Mouse (Mus musculus) hindbrain, embryonic 11.5 days (tissue): ENCODE results near the gene Sit1. TPM values are rescaled to one million over a fixed set of nuclear protein-coding genes. Genes with fewer than 3 reads are reported as not detected.

ENCODE experiments used
- ATAC-seq: fragments of 200-750 bp; cut with Nextera tagmentation; 2 replicates; pipeline ENCODE4 v1.8.0; 2017; ENCODE audit warnings: mild to moderate bottlenecking, moderate TSS enrichment, moderate library complexity; ENCODE audit not compliant: low FRiP score
- DNase-seq: peaks from one replicate; pipeline ENCODE4 v3.0.0-alpha.2; 2015; ENCODE audit warnings: low spot score
- H3K27ac ChIP-seq: fragments of 300-500 bp; sonication (generic); 2 replicates; pipeline ENCODE4 v1.5.1; 2014; ENCODE audit warnings: mild to moderate bottlenecking, low read depth, low read length
- H3K27me3 ChIP-seq: fragments of 300-500 bp; sonication (generic); 2 replicates; pipeline ENCODE4 v1.6.1; 2014; ENCODE audit warnings: mild to moderate bottlenecking, low read length, moderate library complexity, mixed read lengths; ENCODE audit not compliant: control insufficient read depth, insufficient read depth
- H3K36me3 ChIP-seq: fragments of 300-500 bp; sonication (generic); 2 replicates; pipeline ENCODE4 v1.6.1; 2014; ENCODE audit warnings: mild to moderate bottlenecking, low read length, moderate library complexity, mixed read lengths; ENCODE audit not compliant: control insufficient read depth, insufficient read depth
- H3K4me1 ChIP-seq: fragments of 300-500 bp; sonication (generic); replicated peaks from 2 replicates; pipeline ENCODE4 v1.6.1; 2014; ENCODE audit warnings: low read length, mixed read lengths; ENCODE audit not compliant: control insufficient read depth, insufficient read depth
- H3K4me2 ChIP-seq: fragments of 300-500 bp; sonication (generic); replicated peaks from 2 replicates; pipeline ENCODE4 v1.6.1; 2014; ENCODE audit warnings: mild to moderate bottlenecking, low read depth, low read length
- H3K4me3 ChIP-seq: fragments of 300-500 bp; sonication (generic); 2 replicates; pipeline ENCODE4 v1.5.1; 2014; ENCODE audit warnings: low read depth, low read length
- H3K9ac ChIP-seq: fragments of 300-500 bp; sonication (generic); 2 replicates; pipeline ENCODE4 v1.6.1; 2014; ENCODE audit warnings: low read depth, low read length
- H3K9me3 ChIP-seq: fragments of 300-500 bp; sonication (generic); 2 replicates; pipeline ENCODE4 v1.6.1; 2016; ENCODE audit warnings: low read length; ENCODE audit not compliant: control insufficient read depth
- WGBS: fragments of 180-500 bp; shearing (Covaris S2); extraction: QIAGEN DNeasy Blood & Tissue Kit; methylation state at CpG from one replicate; pipeline ENCODE4 v1.1.7; 2014; 5-methylcytosine and 5-hydroxymethylcytosine counted together
- polyA plus RNA-seq: library from polyadenylated mRNA; unstranded; fragments of >200 nt; fragmentation: Nextera tagmentation; extraction: Ambion mirVana; gene quantifications from 2 replicates; pipeline ENCODE4 v1.2.1, GENCODE M21; 2014

Gene Sit1
- polyA plus RNA-seq, 1 experiment from 2014 or later, result not detected

DNA sequence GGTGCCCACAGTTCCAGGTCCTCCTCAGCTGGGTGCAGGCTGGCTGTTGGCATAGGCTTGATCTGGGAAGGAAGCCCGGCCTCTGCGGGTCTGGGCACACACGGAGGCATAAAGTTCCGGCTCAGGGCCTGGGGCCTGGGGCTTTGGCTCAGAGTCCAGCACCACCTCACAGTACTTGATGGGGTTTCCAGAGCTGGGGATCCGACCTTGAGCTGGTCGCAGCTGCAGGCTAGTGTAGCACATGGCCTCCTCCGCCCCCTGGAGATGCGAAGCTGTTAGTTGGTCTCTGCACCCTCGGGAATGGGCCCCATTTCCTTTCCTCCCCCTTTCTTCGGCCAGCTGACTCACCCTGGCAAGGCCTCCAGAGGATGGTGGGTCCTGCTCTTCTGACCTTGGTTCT lies 943 bp downstream of the Sit1 start:
- ATAC-seq (no peak), DNase-seq (no peak)
- WGBS, result 70% methylated on average over 10 of the region's 10 CpGs
- Histone ChIP-seq H3K4me2 (no peak overlapping the region), H3K27me3 (no peaks in the 10 kb centered on the region), H3K27ac (no peak overlapping the region), H3K9me3 (no peaks in the 10 kb centered on the region), H3K9ac (no peak overlapping the region), H3K4me3 (no peak overlapping the region), H3K4me1 (peaks cover 3% of the 10 kb centered on the region; the same call in 1 of the 2 replicates), H3K36me3 (no peaks in the 10 kb centered on the region)

DNA sequence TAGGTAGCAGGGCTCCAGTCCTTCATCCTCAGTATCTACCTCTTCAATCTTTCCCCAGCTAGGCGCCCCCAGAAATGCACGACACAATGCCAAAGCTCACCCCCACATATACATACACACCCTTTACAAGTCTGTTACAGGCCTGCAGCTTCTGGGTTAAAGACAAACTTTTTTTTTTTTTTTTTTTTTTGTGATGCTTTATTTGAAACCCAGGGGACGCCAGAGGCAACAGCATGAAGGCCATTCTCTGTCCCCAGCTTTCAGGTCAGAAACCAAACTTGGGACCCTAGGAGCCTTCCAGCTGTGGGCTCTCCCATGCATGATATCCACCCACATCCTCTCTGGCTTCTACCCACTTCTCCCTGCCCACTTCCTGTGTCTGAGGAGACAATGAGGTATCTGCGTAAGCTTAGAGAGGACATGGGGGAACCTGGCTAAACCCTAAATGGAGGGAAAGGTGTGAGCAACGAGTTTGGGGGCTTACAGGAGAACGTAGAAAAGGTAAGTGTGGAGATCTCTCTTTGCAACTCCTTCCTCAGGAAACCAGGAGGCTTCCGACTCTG lies 1.6 kb downstream of the Sit1 start:
- WGBS, result 77% methylated on average over 7 of the region's 7 CpGs
- H3K9me3 ChIP-seq, result no peaks in the 10 kb centered on the region
- DNase-seq (no peak), ATAC-seq (no peak)
- H3K27ac ChIP-seq, result no peak overlapping the region
- no peak overlapping the region for H3K4me2 ChIP-seq
- no peaks in the 10 kb centered on the region for H3K36me3 ChIP-seq
- no peak overlapping the region for H3K9ac ChIP-seq
- no peak overlapping the region for H3K4me3 ChIP-seq
- no peaks in the 10 kb centered on the region for H3K27me3 ChIP-seq
- peaks cover 3% of the 10 kb centered on the region; the same call in 1 of the 2 replicates for H3K4me1 ChIP-seq

DNA sequence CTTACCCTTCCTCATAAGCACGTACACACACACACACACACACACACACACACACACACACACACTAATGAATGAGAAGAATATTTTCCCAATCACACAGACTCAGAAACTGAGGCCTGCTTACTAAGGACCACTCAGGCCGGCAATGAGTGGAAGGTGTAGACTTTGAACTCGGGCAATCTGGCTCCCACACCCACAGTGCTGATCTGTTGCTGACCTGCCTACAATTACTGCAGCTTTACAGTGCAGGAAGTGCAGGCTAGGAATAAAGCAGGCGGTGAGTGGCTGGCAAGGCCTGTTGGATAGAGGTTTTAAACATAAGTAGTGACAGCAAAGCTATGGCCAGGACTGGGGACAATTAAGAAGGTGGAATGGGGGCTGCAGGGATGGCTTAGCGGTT lies 2.5 kb downstream of the Sit1 start:
- H3K9ac ChIP-seq, result no peak overlapping the region
- H3K4me1 ChIP-seq, result peaks cover 3% of the 10 kb centered on the region; the same call in 1 of the 2 replicates
- whole genome bisulfite sequencing, result 79% methylated on average over 5 of the region's 5 CpGs
- no peak overlapping the region for H3K27ac ChIP-seq
- DNase-seq (no peak), ATAC-seq (no peak)
- H3K9me3 ChIP-seq, result no peaks in the 10 kb centered on the region
- H3K4me3 ChIP-seq, result no peak overlapping the region
- H3K36me3 ChIP-seq, result no peaks in the 10 kb centered on the region
- H3K4me2 ChIP-seq, result no peak overlapping the region
- no peaks in the 10 kb centered on the region for H3K27me3 ChIP-seq

DNA sequence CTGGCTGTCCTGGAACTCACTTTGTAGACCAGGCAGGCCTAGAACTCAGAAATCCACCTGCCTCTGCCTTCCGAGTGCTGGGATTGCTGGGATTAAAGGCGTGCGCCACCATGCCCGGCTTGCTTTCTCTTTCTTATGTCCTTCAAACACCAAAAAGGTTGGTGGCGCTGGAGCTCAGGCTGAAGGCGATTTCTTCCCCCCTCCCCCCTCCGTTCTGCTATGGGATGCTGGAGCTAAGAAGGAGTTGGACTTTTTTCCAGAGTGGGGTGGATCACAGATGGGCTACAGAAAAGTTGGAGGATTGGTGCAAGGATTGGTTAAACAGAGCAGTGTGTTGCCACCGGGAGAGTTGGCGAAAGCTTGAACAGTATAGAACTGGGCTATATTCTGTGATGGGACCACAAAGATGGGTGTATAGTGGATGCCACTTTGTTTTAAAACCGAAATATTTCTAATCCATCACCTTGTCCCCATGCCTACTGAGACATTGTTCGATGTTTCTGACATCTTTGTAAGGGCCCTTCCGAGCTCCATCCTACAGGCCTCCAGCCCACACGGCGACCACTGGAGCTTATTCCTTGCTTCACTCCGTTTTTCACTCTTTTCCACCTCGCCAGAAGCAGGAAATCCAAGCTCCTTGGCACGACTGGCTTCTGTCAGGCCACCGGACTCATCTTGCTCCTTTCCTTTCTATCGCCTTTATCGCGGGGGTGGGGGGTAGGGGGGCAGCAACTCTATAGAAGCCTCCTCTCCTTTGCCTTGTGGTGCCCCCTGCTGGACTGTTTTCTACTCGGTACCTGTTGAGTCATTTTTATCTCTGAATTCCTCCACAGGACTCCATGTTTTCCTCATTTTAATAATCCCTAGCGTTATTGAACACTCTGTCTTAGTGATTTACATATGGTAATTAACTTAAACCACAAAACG lies 4.4 kb downstream of the Sit1 start:
- DNase-seq, result peak; percentile 81
- Histone ChIP-seq H3K9ac (no peak overlapping the region), H3K27ac (no peak overlapping the region), H3K4me3 (no peak overlapping the region), H3K27me3 (no peaks in the 10 kb centered on the region), H3K9me3 (no peaks in the 10 kb centered on the region), H3K36me3 (no peaks in the 10 kb centered on the region), H3K4me1 (peaks cover 3% of the 10 kb centered on the region; the same call in 1 of the 2 replicates), H3K4me2 (no peak overlapping the region)
- WGBS, result 47% methylated on average over 24 of the region's 24 CpGs
- ATAC-seq, result no peak

DNA sequence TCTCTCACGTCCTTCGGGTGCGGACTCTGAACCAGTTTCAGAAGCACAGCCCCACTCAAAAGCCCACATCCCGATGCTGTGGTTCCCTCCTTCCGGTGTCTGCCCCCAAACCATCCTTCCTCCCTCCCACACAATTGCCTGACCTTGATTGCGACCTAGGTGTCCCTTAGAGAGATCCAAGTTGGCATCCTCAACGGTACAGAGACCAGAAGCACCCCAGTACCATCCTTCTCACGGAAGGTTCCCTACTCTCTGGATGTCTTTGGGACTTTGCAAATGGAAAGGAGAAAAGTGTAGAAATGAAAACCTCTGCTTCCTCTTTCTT lies 5.0 kb downstream of the Sit1 start:
- H3K9me3 ChIP-seq, result no peaks in the 10 kb centered on the region
- peaks cover 3% of the 10 kb centered on the region; the same call in 1 of the 2 replicates for H3K4me1 ChIP-seq
- H3K4me2 ChIP-seq, result peak overlapping the region; percentile 29
- H3K27ac ChIP-seq, result no peak overlapping the region
- no peak for DNase-seq
- WGBS, result 50% methylated on average over 8 of the region's 8 CpGs
- H3K4me3 ChIP-seq, result peak overlapping the region; percentile 22; the same call in 1 of the 2 replicates
- 0 out of 2 replicates have a peak overlapping the region, but pooled peaks have one; percentile 25 for H3K9ac ChIP-seq
- 0 out of 2 replicates have a peak, but pooled peaks have one; percentile 33 for ATAC-seq
- H3K27me3 ChIP-seq, result no peaks in the 10 kb centered on the region
- no peaks in the 10 kb centered on the region for H3K36me3 ChIP-seq

DNA sequence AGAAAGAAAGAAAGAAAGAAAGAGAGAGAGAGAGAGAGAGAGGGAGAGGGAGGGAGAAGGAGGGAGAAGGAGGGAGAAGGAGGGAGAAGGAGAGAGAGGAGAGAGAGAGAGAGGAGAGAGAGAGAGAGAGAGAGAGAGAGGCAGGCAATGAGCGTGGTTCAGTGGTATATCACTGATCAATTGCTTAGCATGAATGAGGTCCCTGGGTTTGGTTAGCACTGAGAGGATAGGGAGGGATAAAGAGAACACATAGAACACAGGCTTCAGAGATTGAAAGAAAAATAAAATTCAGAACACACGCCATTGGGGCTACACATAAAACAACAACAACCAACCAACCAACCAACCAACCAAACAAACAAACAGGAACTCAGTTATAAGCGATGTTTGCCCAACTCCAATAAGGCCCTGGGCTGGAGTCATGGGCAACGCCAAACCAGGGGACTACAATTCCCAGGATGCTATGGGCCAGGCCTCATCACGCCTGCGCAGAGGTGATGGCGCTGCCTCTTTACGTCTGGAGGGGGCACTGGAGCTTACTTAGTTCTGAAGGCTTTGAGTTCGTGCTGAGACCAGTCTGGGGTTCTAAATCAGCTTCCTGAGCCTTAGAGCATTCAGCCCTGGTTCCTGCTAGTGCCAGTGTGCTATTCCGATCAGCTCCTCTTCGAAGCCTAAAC lies 5.5 kb downstream of the Sit1 start:
- peak; percentile 93 for DNase-seq
- H3K27ac ChIP-seq, result no peak overlapping the region
- H3K27me3 ChIP-seq, result no peaks in the 10 kb centered on the region
- H3K36me3 ChIP-seq, result no peaks in the 10 kb centered on the region
- H3K9ac ChIP-seq, result 0 out of 2 replicates have a peak overlapping the region, but pooled peaks have one; percentile 25
- 18% methylated on average over 11 of the region's 11 CpGs for WGBS
- H3K4me3 ChIP-seq, result peak overlapping the region; percentile 22; the same call in 1 of the 2 replicates
- peak; percentile 90 for ATAC-seq
- H3K4me1 ChIP-seq, result peaks cover 3% of the 10 kb centered on the region; the same call in 1 of the 2 replicates
- peak overlapping the region; percentile 29 for H3K4me2 ChIP-seq
- no peaks in the 10 kb centered on the region for H3K9me3 ChIP-seq

DNA sequence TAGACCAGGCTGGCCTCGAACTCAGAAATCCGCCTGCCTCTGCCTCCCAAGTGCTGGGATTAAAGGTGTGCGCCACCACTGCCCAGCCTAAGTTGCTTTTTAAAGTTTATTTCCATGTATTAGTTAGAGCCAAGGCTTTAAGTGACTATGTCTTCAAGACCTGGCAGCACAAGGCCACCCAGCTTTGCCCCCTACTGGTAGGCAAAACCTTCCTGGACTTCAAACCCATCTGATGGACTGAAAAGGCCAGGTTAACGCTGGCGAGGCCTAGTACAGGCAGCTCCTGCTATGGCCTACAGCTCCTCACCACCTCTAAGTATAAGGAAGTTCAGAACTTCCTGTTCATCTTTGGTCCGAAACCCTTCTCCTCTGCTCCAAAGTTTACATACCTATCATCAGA lies 6.9 kb downstream of the Sit1 start:
- DNase-seq, result no peak
- 92% methylated on average over 6 of the region's 6 CpGs for WGBS

DNA sequence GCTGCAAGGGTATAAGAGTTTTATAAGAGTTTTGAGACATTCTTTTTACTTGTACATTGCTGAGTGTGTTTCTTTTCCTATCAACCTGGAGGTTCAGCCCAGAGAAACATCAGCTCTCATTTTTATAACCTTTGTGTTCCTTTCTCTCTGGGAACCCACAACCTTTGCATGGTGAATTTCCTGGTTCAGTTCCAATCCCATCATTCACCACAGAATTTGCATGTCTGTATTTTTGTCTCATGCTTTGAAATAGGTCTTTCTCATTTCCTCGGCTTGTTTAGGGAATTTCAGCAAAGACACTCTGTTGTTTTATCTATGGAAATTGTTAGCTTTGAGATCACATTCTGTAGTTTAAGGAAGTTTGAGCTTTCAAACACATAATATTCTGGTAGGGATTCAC lies 9.9 kb downstream of the Sit1 start:
- Histone ChIP-seq H3K9ac (no peak overlapping the region), H3K4me2 (no peak overlapping the region), H3K9me3 (no peaks in the 10 kb centered on the region), H3K36me3 (no peaks in the 10 kb centered on the region), H3K27ac (no peak overlapping the region), H3K4me1 (peaks cover 3% of the 10 kb centered on the region; the same call in 1 of the 2 replicates), H3K4me3 (no peak overlapping the region), H3K27me3 (no peaks in the 10 kb centered on the region)
- no peak for DNase-seq
- ATAC-seq, result no peak
- 83% methylated on average over 1 of the region's 1 CpGs for WGBS

More for the DNA sequence above, 6.9 kb downstream of the Sit1 start:
- no peak overlapping the region for H3K9ac ChIP-seq
- H3K4me2 ChIP-seq, result no peak overlapping the region
- H3K9me3 ChIP-seq, result no peaks in the 10 kb centered on the region
- H3K27ac ChIP-seq, result no peak overlapping the region
- H3K36me3 ChIP-seq, result no peaks in the 10 kb centered on the region
- ATAC-seq, result no peak
- no peak overlapping the region for H3K4me3 ChIP-seq
- H3K27me3 ChIP-seq, result no peaks in the 10 kb centered on the region
- peaks cover 3% of the 10 kb centered on the region; the same call in 1 of the 2 replicates for H3K4me1 ChIP-seq
